Mouse (Mus musculus) ES-Bruce4 (cell line): ENCODE measurements around the gene Lca5l.

ENCODE experiments used
- CTCF ChIP-seq: IDR thresholded peaks from one replicate; pipeline ENCODE4 v1.8.1; 2011; ENCODE audit warnings: low read depth, low read length
- EP300 ChIP-seq: IDR thresholded peaks from 2 replicates; pipeline ENCODE4 v1.6.1; 2011; ENCODE audit warnings: low read depth, low read length; ENCODE audit not compliant: insufficient read depth
- POLR2A ChIP-seq: IDR thresholded peaks from one replicate; pipeline ENCODE4 v1.8.1; 2011; ENCODE audit warnings: low read length; ENCODE audit not compliant: insufficient read depth

GRCm38 (mm10) chr16:96112769-96113168 lies 79.3 kb downstream of the Lca5l start:
- TF ChIP-seq EP300, result no peak
- peak; percentile 30 for TF ChIP-seq CTCF
- TF ChIP-seq POLR2A, result no peak
